25 mouse cellular contexts compared by ENCODE assay signal in genomic region chr7:34975913-34976312, GRCm38 (mm10).
DNase-seq lines count a peak whose midpoint lies in the region; ATAC-seq and TF ChIP-seq lines count a peak whose summit lies in the region.
"Had no signal": no experiment of that assay in that cellular context is flagged by ENCODE, and none has a peak within 500 bp of the region (broad histone marks: within the 10 kb centered on the region; RNA-seq: fewer than 3 reads in every experiment).

No protein-coding gene starts in this region.

- no peak overlapping the region for H3K9ac ChIP-seq in midbrain, embryonic 13.5 days (replicated peaks)
- no peak overlapping the region for H3K9ac ChIP-seq in hindbrain, embryonic 14.5 days
- H3K9ac ChIP-seq in hindbrain, postnatal 0 days (replicated peaks; ENCODE audit: low read length) = no peak overlapping the region
- no peak overlapping the region for H3K9ac ChIP-seq in neural tube, embryonic 13.5 days
- H3K9ac ChIP-seq: embryonic facial prominence, embryonic 12.5 days; forebrain, embryonic 15.5 days; heart, embryonic 15.5 days; kidney, embryonic 15.5 days; liver, embryonic 12.5 days; liver, postnatal 0 days had no signal

- no peak overlapping the region for H3K4me2 ChIP-seq in midbrain, embryonic 13.5 days (replicated peaks)
- 0 out of 2 replicates have a peak overlapping the region, but pooled peaks have one; percentile 10 for H3K4me2 ChIP-seq in hindbrain, embryonic 14.5 days (replicated peaks)
- H3K4me2 ChIP-seq in hindbrain, postnatal 0 days (ENCODE audit: low read depth, low read length) = no peak overlapping the region
- H3K4me2 ChIP-seq in neural tube, embryonic 13.5 days = peak overlapping the region; percentile 11
- H3K4me2 ChIP-seq: embryonic facial prominence, embryonic 12.5 days; forebrain, embryonic 15.5 days; heart, embryonic 15.5 days; kidney, embryonic 15.5 days; liver, embryonic 12.5 days had no signal

- H3K27ac ChIP-seq in midbrain, embryonic 13.5 days = 0 out of 2 replicates have a peak overlapping the region, but pooled peaks have one; percentile 21
- no peak overlapping the region for H3K27ac ChIP-seq in midbrain, embryonic 10.5 days (replicated peaks)
- H3K27ac ChIP-seq in hindbrain, embryonic 14.5 days = peak overlapping the region; percentile 45
- H3K27ac ChIP-seq in hindbrain, postnatal 0 days = no peak overlapping the region
- peak overlapping the region; percentile 75 for H3K27ac ChIP-seq in neural tube, embryonic 13.5 days (replicated peaks)
- H3K27ac ChIP-seq: embryonic facial prominence, embryonic 12.5 days; forebrain, embryonic 15.5 days; heart, embryonic 15.5 days; kidney, embryonic 15.5 days; liver, embryonic 12.5 days; stomach, postnatal 0 days had no signal

- no peaks in the 10 kb centered on the region for H3K36me3 ChIP-seq in midbrain, embryonic 13.5 days
- H3K36me3 ChIP-seq in midbrain, embryonic 10.5 days = peaks cover 4% of the 10 kb centered on the region
- no peaks in the 10 kb centered on the region for H3K36me3 ChIP-seq in hindbrain, embryonic 14.5 days (replicated peaks; ENCODE audit: control insufficient read depth, insufficient read depth)
- H3K36me3 ChIP-seq in hindbrain, postnatal 0 days (ENCODE audit: insufficient read depth, low read length) = no peaks in the 10 kb centered on the region
- H3K36me3 ChIP-seq in neural tube, embryonic 13.5 days = peaks cover 1% of the 10 kb centered on the region; the same call in 1 of the 2 replicates
- H3K36me3 ChIP-seq: forebrain, embryonic 15.5 days had no signal

- H3K4me3 ChIP-seq in midbrain, embryonic 13.5 days (replicated peaks) = no peak overlapping the region
- H3K4me3 ChIP-seq in midbrain, embryonic 10.5 days = no peak overlapping the region
- no peak overlapping the region for H3K4me3 ChIP-seq in hindbrain, embryonic 14.5 days (replicated peaks; ENCODE audit: low read length)
- no peak overlapping the region for H3K4me3 ChIP-seq in hindbrain, postnatal 0 days (ENCODE audit: low read length)
- H3K4me3 ChIP-seq in neural tube, embryonic 13.5 days = no peak overlapping the region
- H3K4me3 ChIP-seq: embryonic facial prominence, embryonic 12.5 days; forebrain, embryonic 15.5 days; heart, embryonic 15.5 days; kidney, embryonic 15.5 days; liver, embryonic 12.5 days had no signal

- WGBS in midbrain, embryonic 13.5 days = 79% methylated on average over 12 of the region's 12 CpGs
- 94% methylated on average over 12 of the region's 12 CpGs for WGBS in midbrain, embryonic 10.5 days
- WGBS in hindbrain, embryonic 14.5 days = 69% methylated on average over 12 of the region's 12 CpGs
- WGBS in hindbrain, postnatal 0 days = 73% methylated on average over 12 of the region's 12 CpGs
- 51% methylated on average over 12 of the region's 12 CpGs for WGBS in neural tube, embryonic 13.5 days

- H3K27me3 ChIP-seq in midbrain, embryonic 13.5 days = no peaks in the 10 kb centered on the region
- H3K27me3 ChIP-seq in midbrain, embryonic 10.5 days (ENCODE audit: low read depth, poor library complexity, severe bottlenecking) = no peaks in the 10 kb centered on the region
- no peaks in the 10 kb centered on the region for H3K27me3 ChIP-seq in hindbrain, embryonic 14.5 days (ENCODE audit: control insufficient read depth, insufficient read depth, low read length)
- no peaks in the 10 kb centered on the region for H3K27me3 ChIP-seq in hindbrain, postnatal 0 days (ENCODE audit: insufficient read depth, low read length)
- H3K27me3 ChIP-seq in neural tube, embryonic 13.5 days = no peaks in the 10 kb centered on the region
- H3K27me3 ChIP-seq: embryonic facial prominence, embryonic 12.5 days; forebrain, embryonic 15.5 days; heart, embryonic 15.5 days; kidney, embryonic 15.5 days; liver, embryonic 12.5 days had no signal

- H3K4me1 ChIP-seq in midbrain, embryonic 13.5 days (replicated peaks) = peaks cover 32% of the 10 kb centered on the region
- H3K4me1 ChIP-seq in midbrain, embryonic 10.5 days = 0 out of 2 replicates have a peak, but pooled peaks cover 7% of the 10 kb centered on the region
- peaks cover 32% of the 10 kb centered on the region; the same call in 1 of the 2 replicates for H3K4me1 ChIP-seq in hindbrain, embryonic 14.5 days (replicated peaks; ENCODE audit: control insufficient read depth, insufficient read depth, low read length)
- H3K4me1 ChIP-seq in hindbrain, postnatal 0 days (ENCODE audit: insufficient read depth, low read length) = no peaks in the 10 kb centered on the region
- peaks cover 43% of the 10 kb centered on the region for H3K4me1 ChIP-seq in neural tube, embryonic 13.5 days (replicated peaks)
- H3K4me1 ChIP-seq: kidney, embryonic 15.5 days had no signal

- no peak for DNase-seq in midbrain, embryonic 10.5 days (ENCODE audit: low spot score)
- peak; percentile 38 for DNase-seq in hindbrain, embryonic 14.5 days (ENCODE audit: low spot score)
- peak; percentile 35 for DNase-seq in hindbrain, postnatal 0 days (ENCODE audit: low spot score)
- no peak for DNase-seq in embryo, embryonic 10.5 days (ENCODE audit: low spot score)
- DNase-seq: adrenal gland, postnatal 36 days; cerebellum, adult 8-10 months; cerebellum, postnatal 25 days; embryo, embryonic 11 days; kidney, adult 11 months; kidney, postnatal 25 days; liver, postnatal 0 days; lung, postnatal 36 days; right cerebral cortex, postnatal 4 days; thymus, adult 2 months; thymus, postnatal 36 days had no signal

- ATAC-seq in midbrain, embryonic 13.5 days = no peak
- ATAC-seq in hindbrain, embryonic 14.5 days (ENCODE audit: low FRiP score) = peak; percentile 47; the same call in 1 of the 2 replicates
- ATAC-seq in hindbrain, postnatal 0 days = peak; percentile 48
- ATAC-seq in neural tube, embryonic 13.5 days (ENCODE audit: low read depth) = peak; percentile 38
- ATAC-seq in frontal cortex, adult (ENCODE audit: low TSS enrichment) = no peak
- ATAC-seq: CD4-positive, CD25-positive, alpha-beta regulatory T cell, adult 4 months; forebrain, embryonic 15.5 days; liver, embryonic 12.5 days; liver, postnatal 0 days had no signal

- TF ChIP-seq CTCF in hindbrain, postnatal 0 days (IDR thresholded peaks at IDR 0.05; ENCODE audit: low read depth) = no peak

- H3K9me3 ChIP-seq in midbrain, embryonic 13.5 days = no peaks in the 10 kb centered on the region
- H3K9me3 ChIP-seq in midbrain, embryonic 10.5 days (replicated peaks) = no peaks in the 10 kb centered on the region
- H3K9me3 ChIP-seq in hindbrain, embryonic 14.5 days (ENCODE audit: control insufficient read depth, low read length) = no peaks in the 10 kb centered on the region
- no peaks in the 10 kb centered on the region for H3K9me3 ChIP-seq in hindbrain, postnatal 0 days (ENCODE audit: low read length)
- no peaks in the 10 kb centered on the region for H3K9me3 ChIP-seq in neural tube, embryonic 13.5 days
- H3K9me3 ChIP-seq: embryonic facial prominence, embryonic 12.5 days; forebrain, embryonic 15.5 days; heart, embryonic 15.5 days; kidney, embryonic 15.5 days; liver, embryonic 12.5 days had no signal

Comparison
In these comparisons a context has a peak if more than half of its experiments do, and no peak if none do; other contexts are left out.
1. H3K27ac ChIP-seq: peak in midbrain, embryonic 13.5 days (single experiment), hindbrain, embryonic 14.5 days (single experiment) and neural tube, embryonic 13.5 days (single experiment); none in midbrain, embryonic 10.5 days (single experiment) and hindbrain, postnatal 0 days (single experiment).
2. H3K4me2 ChIP-seq: peak in hindbrain, embryonic 14.5 days (single experiment) and neural tube, embryonic 13.5 days (single experiment); none in midbrain, embryonic 13.5 days (single experiment) and hindbrain, postnatal 0 days (single experiment).
3. ATAC-seq: peak in hindbrain, embryonic 14.5 days (single experiment), hindbrain, postnatal 0 days (single experiment) and neural tube, embryonic 13.5 days (single experiment); none in midbrain, embryonic 13.5 days (single experiment) and frontal cortex, adult (single experiment).
4. DNase-seq: peak in hindbrain, embryonic 14.5 days (single experiment) and hindbrain, postnatal 0 days (single experiment); none in midbrain, embryonic 10.5 days (single experiment) and embryo, embryonic 10.5 days (single experiment).